Mouse (Mus musculus) embryonic fibroblast, embryonic 13.5 days (primary cell): ENCODE measurements around the gene Cd3g.
A peak's percentile ranks its signal among the peaks of the same experiment; 100 is the strongest.

Source experiments
- CTCF ChIP-seq: IDR thresholded peaks from 2 replicates; pipeline ENCODE4 v1.5.1; 2011; ENCODE audit warnings: mild to moderate bottlenecking, control low read depth, low read length, moderate library complexity, borderline replicate concordance; ENCODE audit not compliant: insufficient read depth
- POLR2A ChIP-seq: IDR thresholded peaks from 2 replicates; pipeline ENCODE4 v1.6.1; 2011; ENCODE audit warnings: low read depth, mild to moderate bottlenecking, control low read depth, low read length, moderate library complexity

DNA sequence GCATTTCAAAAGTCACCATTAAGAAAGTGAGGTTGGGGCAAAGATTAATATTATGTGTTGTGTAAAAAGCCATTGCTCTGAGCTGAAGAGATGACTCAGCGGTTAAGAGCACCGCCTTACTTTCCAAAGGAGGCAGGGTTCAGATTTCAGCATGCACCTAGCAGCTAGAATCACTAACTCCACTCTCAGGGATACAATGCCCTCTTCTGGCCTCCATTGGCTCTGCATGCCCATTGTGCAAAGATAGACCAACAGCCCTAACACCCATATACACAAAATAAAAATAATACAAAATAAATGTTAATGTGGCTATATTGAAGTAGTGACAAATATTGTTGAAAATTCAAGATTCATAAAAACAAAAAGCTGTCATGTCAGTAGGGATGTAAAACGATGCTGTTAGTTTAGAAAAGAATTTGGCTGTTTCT is 13.4 kb downstream of the Cd3g start:
- TF ChIP-seq CTCF: peak; percentile 39; the same call in 1 of the 2 replicates
- 0 out of 2 replicates have a peak, but pooled peaks have one; percentile 12 for TF ChIP-seq POLR2A
